Mouse (Mus musculus) heart, adult 2 months (tissue): ENCODE results near the gene Enah.

Experiments
- CTCF ChIP-seq: fragments of 200-600 bp; IDR thresholded peaks from 2 replicates; pipeline ENCODE4 v1.8.1; 2022; ENCODE audit warnings: antibody characterized with exemption, mild to moderate bottlenecking, moderate library complexity
- EP300 ChIP-seq: fragments of 200-500 bp; IDR thresholded peaks from 2 replicates; pipeline ENCODE4 v1.6.1; 2011; ENCODE audit warnings: low read depth, low read length, control low read depth; ENCODE audit not compliant: insufficient read depth
- POLR2A ChIP-seq: fragments of 200-500 bp; IDR thresholded peaks from 2 replicates; pipeline ENCODE4 v1.6.1; 2011; ENCODE audit warnings: mild to moderate bottlenecking, low read depth, low read length, control low read depth; ENCODE audit not compliant: insufficient read depth

DNA sequence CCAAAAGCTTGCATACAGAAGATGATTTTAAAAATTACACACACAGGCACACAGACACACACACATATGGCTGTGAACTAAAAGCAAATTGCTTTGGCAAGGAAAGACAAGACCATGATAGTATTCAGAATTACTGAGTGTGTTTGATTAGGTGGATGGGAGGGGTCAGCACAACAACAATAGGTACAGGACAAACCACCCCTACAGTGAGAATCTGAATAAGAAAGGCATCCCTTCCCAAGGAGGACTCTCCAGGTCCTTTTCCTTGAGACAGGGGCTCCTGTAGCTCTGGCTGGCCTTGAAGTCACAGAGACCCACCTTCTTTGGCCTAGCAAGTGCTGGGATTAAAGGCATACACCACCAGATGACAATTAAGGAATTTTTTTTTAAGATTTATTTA is 66.2 kb downstream of the Enah start:
- no peak for TF ChIP-seq CTCF
- TF ChIP-seq POLR2A, result no peak
- no peak for TF ChIP-seq EP300
